Mouse (Mus musculus) ES-E14 (cell line): Measurements from ENCODE around the gene Nsun3.

Experiments
- CHD2 ChIP-seq: IDR thresholded peaks from 2 replicates; pipeline ENCODE4 v1.6.1; 2014; ENCODE audit warnings: mild to moderate bottlenecking, low read depth, low read length, inconsistent platforms
- HCFC1 ChIP-seq: IDR thresholded peaks from 2 replicates; pipeline ENCODE4 v1.6.1; 2012; ENCODE audit warnings: low read length, inconsistent platforms, borderline replicate concordance; ENCODE audit not compliant: insufficient read depth
- ZC3H11A ChIP-seq: IDR thresholded peaks from 2 replicates; pipeline ENCODE4 v1.6.1; 2012; ENCODE audit warnings: low read depth, mild to moderate bottlenecking, inconsistent platforms, low read length, borderline replicate concordance
- ZNF384 ChIP-seq: IDR thresholded peaks from 2 replicates; pipeline ENCODE4 v1.6.1; 2012; ENCODE audit warnings: low read depth, low read length, inconsistent platforms

- TF ChIP-seq ZC3H11A, result no peak
- TF ChIP-seq HCFC1, result no peak
- TF ChIP-seq ZNF384, result no peak
- no peak for TF ChIP-seq CHD2
These were observed 33.5 kb downstream of the Nsun3 start for GRCm38 (mm10) chr16:62753079-62753478.
